Mouse (Mus musculus) kidney, postnatal 36 days (tissue): Measurements from ENCODE around the gene Olfr872.
"Not testable (repeated sequence)": the region's sequence is repeated elsewhere in the genome, so short reads cannot be mapped to it uniquely, and the experiment has no call there.

ENCODE experiments used
- DNase-seq, 2 experiments: peaks; one replicate each; pipeline ENCODE4 v3.0.0; 2021 to 2022; ENCODE audit warnings: mixed read lengths in 2 of 2

Gene Olfr872

DNA sequence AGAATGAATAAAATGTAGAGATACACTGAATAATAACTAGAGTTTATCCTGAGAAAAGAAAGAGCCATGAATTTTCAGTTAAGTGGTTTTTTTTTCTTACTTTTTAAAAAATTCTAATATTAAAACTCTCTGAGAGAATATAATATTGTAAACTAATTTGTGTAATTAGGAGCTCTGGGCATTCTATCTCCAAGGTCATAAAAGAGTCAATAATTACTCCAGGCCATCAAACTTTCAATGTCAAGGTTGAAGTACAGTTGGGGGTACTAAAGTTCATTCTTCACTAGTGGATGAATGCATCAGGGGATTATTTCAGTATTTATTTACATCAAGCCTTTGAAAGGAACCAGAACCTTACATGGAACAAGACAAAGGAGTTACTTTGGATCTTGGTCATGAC, at the start of gene Olfr872:
Gene Olfr872 (plus strand): TSS at position 301 of the 400 bp plus-strand sequence.
- no peak for DNase-seq

GRCm38 (mm10) chr9:20202131-20202530, 34.8 kb upstream of the Olfr872 start:
- no peak for DNase-seq

DNA sequence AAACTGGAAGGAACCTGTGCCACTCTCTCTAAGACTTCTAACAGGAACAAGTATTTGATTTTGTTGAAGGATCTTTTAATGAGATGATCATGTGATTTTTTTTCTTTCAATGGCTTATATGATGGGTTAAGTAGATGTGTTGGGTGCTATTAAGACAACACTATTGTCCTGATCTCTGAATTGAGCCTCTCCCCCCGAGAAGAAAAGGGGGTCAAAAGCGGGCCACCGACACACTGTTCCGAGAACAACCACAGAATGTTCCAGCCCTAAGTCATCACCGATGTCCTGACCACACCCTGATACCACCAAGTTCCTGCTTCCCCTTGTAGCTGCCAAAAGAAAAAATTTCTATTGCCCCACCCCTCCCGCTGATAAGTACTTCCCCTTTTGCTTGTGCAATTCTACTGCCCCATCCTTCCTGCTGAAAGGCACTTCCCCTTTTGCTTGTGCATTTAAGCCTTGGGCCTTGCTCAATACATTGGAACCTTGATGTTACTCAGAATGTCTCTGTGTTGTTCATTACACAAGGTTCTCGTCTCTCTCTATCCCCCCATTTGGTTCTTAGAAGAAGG, 33.4 kb upstream of the Olfr872 start:
- DNase-seq, result not testable (repeated sequence)

DNA sequence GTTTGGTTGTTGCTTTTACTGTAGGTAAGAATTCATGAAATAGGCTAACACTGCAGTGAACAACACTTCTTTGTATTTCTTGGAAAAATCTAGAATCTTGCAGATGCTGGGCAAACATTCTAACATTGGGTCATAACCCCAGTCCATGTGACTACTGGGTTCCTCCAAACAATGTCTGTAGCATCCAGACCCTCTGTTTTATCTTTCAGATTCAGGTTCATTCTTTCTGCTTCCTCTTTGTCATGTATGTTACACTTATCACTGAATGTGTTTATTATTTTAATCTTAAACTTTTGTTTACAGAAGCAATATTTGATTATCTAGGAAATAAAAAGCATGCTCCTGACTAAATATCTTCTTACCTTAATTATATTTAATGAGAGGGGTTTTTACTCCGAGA, 26.1 kb upstream of the Olfr872 start:
- DNase-seq, result no peak

- DNase-seq, result no peak
These were observed 25.4 kb upstream of the Olfr872 start for GRCm38 (mm10) chr9:20211477-20211876.

- no peak for DNase-seq
These were observed 25.0 kb upstream of the Olfr872 start, which contains the start of gene Olfr871 for GRCm38 (mm10) chr9:20211907-20212306. Gene Olfr871 (plus strand): TSS chr9:20212207.

DNA sequence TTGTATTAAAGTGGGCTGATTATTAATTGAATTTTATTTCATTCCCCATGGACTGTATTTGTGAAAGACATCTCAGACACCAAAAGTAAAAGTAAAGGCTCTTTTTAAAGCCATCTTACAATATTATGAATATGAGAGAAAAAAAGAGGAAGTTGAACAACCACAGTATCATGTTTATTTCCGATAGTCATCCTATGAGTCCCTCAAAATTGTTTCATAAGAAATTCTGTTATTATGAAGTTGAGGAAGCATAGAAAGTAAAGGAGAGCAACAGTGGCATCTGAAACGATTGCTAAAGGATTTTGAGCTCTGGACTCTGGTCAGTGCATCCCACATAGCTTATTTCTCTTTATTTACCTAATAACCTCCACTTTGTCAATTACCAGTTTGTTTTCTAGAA, 459 bp downstream of the Olfr872 start:
- no peak for DNase-seq

GRCm38 (mm10) chr9:20282051-20282450, 45.1 kb downstream of the Olfr872 start, which contains the start of gene Olfr39:
Gene Olfr39 (plus strand): TSS chr9:20282351.
- DNase-seq, result no peak

- not testable (repeated sequence) for DNase-seq
These were observed 58.6 kb downstream of the Olfr872 start for GRCm38 (mm10) chr9:20295562-20295961.

DNA sequence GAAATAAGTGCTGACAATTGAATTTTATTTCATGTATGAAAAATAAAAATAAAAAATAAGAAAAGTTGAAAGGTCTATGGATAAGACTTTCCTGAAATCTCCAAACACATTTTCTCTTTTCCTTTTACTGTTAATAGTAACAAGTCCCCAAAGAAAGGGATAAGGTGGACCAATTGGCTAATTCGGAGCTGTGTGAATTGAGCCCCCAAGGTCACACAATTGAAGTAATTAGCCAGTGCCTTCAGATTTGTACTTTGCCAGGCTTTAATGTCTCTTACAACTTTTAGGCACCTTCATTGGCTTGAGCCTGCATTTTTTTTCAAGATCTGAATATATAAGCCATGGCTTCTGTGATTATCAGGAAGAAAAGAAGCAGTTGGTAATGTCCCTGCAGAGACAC, 61.3 kb downstream of the Olfr872 start, which contains the start of gene Olfr873:
Gene Olfr873 (plus strand): TSS at position 301 of the 400 bp plus-strand sequence.
- DNase-seq, result no peak
